16 mouse cellular contexts compared by ENCODE assay signal in the genomic region with DNA sequence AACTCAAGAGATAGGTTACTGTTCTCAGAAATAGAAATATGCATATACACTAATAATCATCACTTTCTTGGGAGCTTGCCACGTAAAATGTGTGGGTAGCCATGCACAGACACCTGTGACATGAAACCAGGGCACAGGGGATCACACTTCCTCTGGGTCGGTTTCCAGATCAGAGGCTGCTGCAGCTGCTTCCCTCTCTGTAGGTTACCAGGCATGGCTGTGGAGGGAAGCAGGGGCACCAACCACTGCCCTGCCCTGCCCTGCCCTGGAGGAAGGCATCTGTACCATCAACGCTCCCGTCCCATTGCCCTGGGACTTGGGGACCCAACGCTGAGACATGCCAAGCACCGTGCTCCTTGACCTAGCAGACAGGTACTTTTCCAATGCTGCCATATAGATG.
DNase-seq lines count a peak whose midpoint lies in the region; TF ChIP-seq lines count a peak whose summit lies in the region.
"Had no signal": no experiment of that assay in that cellular context is flagged by ENCODE, and none has a peak within 500 bp of the region (broad histone marks: within the 10 kb centered on the region; RNA-seq: fewer than 3 reads in every experiment).

No protein-coding gene starts in this region.

- no peaks in the 10 kb centered on the region for H3K27me3 ChIP-seq in thymus, adult 2 months (ENCODE audit: control insufficient read depth, insufficient read depth, low read length)
- H3K27me3 ChIP-seq: forebrain, embryonic 13.5 days; hindbrain, embryonic 12.5 days; hindbrain, embryonic 15.5 days had no signal

- no peak overlapping the region for H3K4me3 ChIP-seq in thymus, adult 2 months (ENCODE audit: control insufficient read depth, insufficient read depth, low read length)
- H3K4me3 ChIP-seq: forebrain, embryonic 10.5 days; forebrain, embryonic 13.5 days; hindbrain, embryonic 12.5 days; hindbrain, embryonic 15.5 days had no signal

- TF ChIP-seq CTCF in thymus, adult 2 months (IDR thresholded peaks at IDR 0.05; ENCODE audit: borderline replicate concordance, control insufficient read depth, extremely low read depth, insufficient read depth, low read length, poor library complexity) = no peak

- H3K27ac ChIP-seq in thymus, adult 2 months (ENCODE audit: control insufficient read depth, insufficient read depth, low read length) = peak overlapping the region; percentile 21; the same call in 1 of the 2 replicates
- H3K27ac ChIP-seq: forebrain, embryonic 10.5 days; forebrain, embryonic 13.5 days; hindbrain, embryonic 12.5 days; hindbrain, embryonic 15.5 days had no signal

- no peak for TF ChIP-seq POLR2A in thymus, adult 2 months (IDR thresholded peaks at IDR 0.05; ENCODE audit: control insufficient read depth, extremely low read depth, insufficient read depth, low read length, poor library complexity)

- 35% methylated on average over 6 of the region's 6 CpGs for whole genome bisulfite sequencing in thymus, adult 2 months

- DNase-seq in thymus, adult 2 months = peak; percentile 62
- peak; percentile 79 for DNase-seq in thymus, postnatal 14 days
- peak; percentile 71 for DNase-seq in thymus, postnatal 4 days
- no peak for DNase-seq in gastrocnemius, postnatal 36 days
- no peak for DNase-seq in lung, postnatal 10 days
- DNase-seq in frontal cortex, postnatal 10 days (ENCODE audit: low spot score in 2 of 2) = no peak
- DNase-seq: adrenal gland, adult 8-10 months; adrenal gland, postnatal 25 days; cerebellum, adult 11-12 months; cerebellum, adult 9-10 months; cerebellum, postnatal 14 days; heart, adult 11 months had no signal

- H3K36me3 ChIP-seq in thymus, adult 2 months (ENCODE audit: control insufficient read depth, insufficient read depth, low read length) = no peaks in the 10 kb centered on the region
- H3K36me3 ChIP-seq: hindbrain, embryonic 15.5 days had no signal

- intact Hi-C loops in gastrocnemius, postnatal 36 days (cut with DNase I) = loop anchor here (1.0 kb wide), 1 partner anchor 57 kb away; no protein-coding TSS in a partner anchor

- peaks cover 26% of the 10 kb centered on the region for H3K4me1 ChIP-seq in thymus, adult 2 months (replicated peaks; ENCODE audit: control insufficient read depth, insufficient read depth, low read length)
- H3K4me1 ChIP-seq: forebrain, embryonic 10.5 days; hindbrain, embryonic 12.5 days had no signal

Comparison
In these comparisons a context has a peak if more than half of its experiments do, and no peak if none do; other contexts are left out.
1. DNase-seq: peak in thymus, adult 2 months (single experiment), thymus, postnatal 14 days (single experiment) and thymus, postnatal 4 days (single experiment); none in gastrocnemius, postnatal 36 days (0 of 2), lung, postnatal 10 days (single experiment) and frontal cortex, postnatal 10 days (0 of 2).